Mouse (Mus musculus) bone marrow, adult 2 months (tissue): ENCODE results near the gene Kctd15.

Experiments
- CTCF ChIP-seq: fragments of 200-500 bp; IDR thresholded peaks from 2 replicates; pipeline ENCODE4 v1.5.1; 2011; ENCODE audit warnings: low read length, control low read depth; ENCODE audit not compliant: control insufficient read depth, insufficient read depth
- POLR2A ChIP-seq: fragments of 200-500 bp; IDR thresholded peaks from 2 replicates; pipeline ENCODE4 v1.6.1; 2011; ENCODE audit warnings: low read depth, mild to moderate bottlenecking, control low read depth, low read length, borderline replicate concordance; ENCODE audit not compliant: control insufficient read depth

DNA sequence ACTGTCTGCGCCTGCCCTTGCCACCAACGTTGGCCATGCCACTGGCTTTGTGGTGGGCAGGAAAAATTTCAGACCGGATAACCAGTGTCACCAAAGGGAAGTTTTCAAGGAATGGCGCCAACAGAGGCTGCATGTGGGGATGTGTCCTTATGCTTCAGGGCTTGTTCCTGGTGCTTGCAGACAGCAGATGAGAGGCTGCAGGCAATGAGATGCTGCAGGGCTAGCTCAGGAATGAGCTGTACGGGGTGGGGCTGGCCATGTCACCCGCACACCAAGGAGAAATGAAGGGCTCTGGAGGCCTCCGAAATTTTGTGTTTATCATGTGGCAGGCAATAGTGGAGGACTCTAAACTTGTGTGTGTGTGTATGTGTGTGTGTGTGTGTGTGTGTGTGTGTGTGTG, 6.6 kb upstream of the Kctd15 start:
- no peak for TF ChIP-seq CTCF
- no peak for TF ChIP-seq POLR2A
